Mouse (Mus musculus) testis, adult 2 months (tissue): ENCODE results near the gene Lbp. TPM values are rescaled to one million over a fixed set of nuclear protein-coding genes. Genes with fewer than 3 reads are reported as not detected.

Source experiments
- H3K27ac ChIP-seq: fragments of 200-500 bp; 2 replicates; pipeline ENCODE4 v1.5.1; 2012; ENCODE audit warnings: low read depth, low read length; ENCODE audit not compliant: control insufficient read depth, insufficient read depth
- H3K27me3 ChIP-seq: fragments of 200-500 bp; 2 replicates; pipeline ENCODE4 v1.6.1; 2012; ENCODE audit warnings: mild to moderate bottlenecking, low read length, moderate library complexity; ENCODE audit not compliant: control insufficient read depth, insufficient read depth
- H3K36me3 ChIP-seq: fragments of 200-500 bp; 2 replicates; pipeline ENCODE4 v1.6.1; 2012; ENCODE audit warnings: mild to moderate bottlenecking, low read length; ENCODE audit not compliant: control insufficient read depth, insufficient read depth
- H3K4me1 ChIP-seq: fragments of 200-500 bp; 2 replicates; pipeline ENCODE4 v1.6.1; 2012; ENCODE audit warnings: low read length; ENCODE audit not compliant: control insufficient read depth, insufficient read depth
- H3K4me3 ChIP-seq: fragments of 200-500 bp; 2 replicates; pipeline ENCODE4 v1.5.1; 2012; ENCODE audit warnings: low read depth, mild to moderate bottlenecking, low read length, moderate library complexity, mixed read lengths; ENCODE audit not compliant: control insufficient read depth
- CTCF ChIP-seq: fragments of 200-500 bp; IDR thresholded peaks from 2 replicates; pipeline ENCODE4 v1.5.1; 2012; ENCODE audit warnings: low read depth, mild to moderate bottlenecking, inconsistent platforms, low read length, moderate library complexity; ENCODE audit not compliant: control insufficient read depth, insufficient read depth, insufficient replicate concordance
- POLR2A ChIP-seq: fragments of 200-500 bp; IDR thresholded peaks from 2 replicates; pipeline ENCODE4 v1.6.1; 2012; ENCODE audit warnings: low read depth, mild to moderate bottlenecking, inconsistent platforms, low read length, moderate library complexity; ENCODE audit not compliant: control insufficient read depth
- polyA plus RNA-seq: library from polyadenylated mRNA; depleted of rRNA; stranded (reverse); fragments of >200 nt; gene quantifications from 2 replicates; pipeline ENCODE4 v1.2.3, GENCODE M21; 2012

The Lbp gene
- polyA plus RNA-seq, 1 experiment: 14.9 TPM

GRCm38 (mm10) chr2:158306696-158307049 is 380 bp downstream of the Lbp start:
- Histone ChIP-seq H3K4me3 (peak overlapping the region; percentile 21), H3K27ac (peak overlapping the region; percentile 50), H3K36me3 (no peaks in the 10 kb centered on the region), H3K4me1 (peaks cover 3% of the 10 kb centered on the region), H3K27me3 (no peaks in the 10 kb centered on the region)
- no peak for TF ChIP-seq CTCF
- TF ChIP-seq POLR2A: no peak

DNA sequence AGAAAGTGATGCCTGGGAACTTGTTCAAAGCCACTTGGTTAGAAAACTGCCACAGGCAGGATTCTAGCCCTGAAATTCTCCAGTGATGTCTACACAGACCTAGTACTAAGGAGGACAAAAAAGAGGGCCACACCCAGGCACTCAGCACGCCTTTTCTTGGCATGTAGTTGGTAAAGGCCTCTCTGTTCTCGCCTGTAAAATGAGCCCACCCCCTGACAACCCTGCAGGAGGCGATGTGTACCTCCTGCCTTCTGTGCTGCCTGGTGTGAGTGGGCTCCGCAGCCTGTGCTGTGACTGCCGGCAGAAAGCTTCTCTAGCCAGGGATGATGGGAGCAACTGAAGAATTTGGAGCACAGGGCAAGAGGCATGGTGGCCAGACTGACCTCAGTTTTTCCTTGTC is 2.0 kb downstream of the Lbp start:
- H3K4me1 ChIP-seq: peaks cover 3% of the 10 kb centered on the region
- H3K36me3 ChIP-seq: no peaks in the 10 kb centered on the region
- TF ChIP-seq POLR2A (no peak), CTCF (no peak)
- H3K27ac ChIP-seq: no peak overlapping the region
- H3K4me3 ChIP-seq: no peak overlapping the region
- H3K27me3 ChIP-seq: no peaks in the 10 kb centered on the region

- Histone ChIP-seq H3K27me3 (no peaks in the 10 kb centered on the region), H3K4me3 (no peak overlapping the region), H3K27ac (no peak overlapping the region), H3K36me3 (no peaks in the 10 kb centered on the region), H3K4me1 (no peaks in the 10 kb centered on the region; the same call in 1 of the 2 replicates)
- TF ChIP-seq CTCF (no peak), POLR2A (no peak)
Measured at GRCm38 (mm10) chr2:158313089-158313488, 6.8 kb downstream of the Lbp start.

- no peaks in the 10 kb centered on the region for H3K36me3 ChIP-seq
- H3K4me3 ChIP-seq: no peak overlapping the region
- TF ChIP-seq POLR2A (no peak), CTCF (peak; percentile 18; the same call in 1 of the 2 replicates)
- no peak overlapping the region for H3K27ac ChIP-seq
- H3K4me1 ChIP-seq: no peaks in the 10 kb centered on the region
- H3K27me3 ChIP-seq: no peaks in the 10 kb centered on the region
Measured at GRCm38 (mm10) chr2:158316371-158316770, 10.1 kb downstream of the Lbp start.

DNA sequence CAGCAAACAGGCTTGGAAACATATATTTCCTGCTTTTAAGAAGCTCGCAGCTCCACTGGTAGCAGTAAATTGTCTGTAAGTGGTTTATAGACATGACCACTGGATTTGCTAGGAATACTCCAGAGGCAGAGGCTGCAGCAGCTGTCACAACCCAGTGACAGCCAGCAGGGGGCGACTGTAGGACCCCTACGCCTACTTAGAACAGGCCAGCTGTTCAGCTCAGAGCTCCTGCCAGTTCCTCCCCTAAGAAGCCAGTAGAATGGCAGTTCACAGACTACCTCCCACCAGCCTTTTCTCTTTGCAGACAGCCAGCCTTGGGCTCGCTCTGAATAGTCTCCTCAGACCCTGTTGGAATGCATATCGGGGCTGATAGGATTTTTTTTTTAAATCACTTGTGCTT is 10.7 kb downstream of the Lbp start:
- no peak overlapping the region for H3K27ac ChIP-seq
- H3K4me1 ChIP-seq: no peaks in the 10 kb centered on the region
- TF ChIP-seq POLR2A: no peak
- peak; percentile 77; the same call in 1 of the 2 replicates for TF ChIP-seq CTCF
- no peaks in the 10 kb centered on the region for H3K36me3 ChIP-seq
- no peaks in the 10 kb centered on the region for H3K27me3 ChIP-seq
- no peak overlapping the region for H3K4me3 ChIP-seq

DNA sequence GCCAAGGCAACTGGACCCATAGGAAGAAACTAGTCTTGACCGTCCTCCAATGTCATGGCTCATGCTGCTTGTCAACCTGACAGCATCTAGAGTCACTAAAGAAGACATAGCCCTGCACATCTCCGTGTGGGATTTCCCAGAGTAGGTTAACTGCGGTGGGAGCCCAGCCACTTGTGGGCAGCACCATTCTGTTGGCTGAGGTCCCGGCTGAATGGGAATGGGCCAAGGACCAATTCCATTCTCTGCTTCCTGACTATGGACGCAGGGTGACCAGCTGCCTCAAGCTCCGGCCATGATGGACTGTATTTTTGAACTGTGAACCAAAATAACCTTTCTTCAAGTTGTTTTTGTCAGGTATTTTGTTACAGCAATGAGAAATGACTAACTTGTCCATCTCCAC is 15.3 kb downstream of the Lbp start:
- H3K27me3 ChIP-seq: no peaks in the 10 kb centered on the region
- TF ChIP-seq CTCF (no peak), POLR2A (no peak)
- H3K36me3 ChIP-seq: no peaks in the 10 kb centered on the region
- no peak overlapping the region for H3K4me3 ChIP-seq
- no peak overlapping the region for H3K27ac ChIP-seq
- H3K4me1 ChIP-seq: no peaks in the 10 kb centered on the region

GRCm38 (mm10) chr2:158322845-158323244 is 16.6 kb downstream of the Lbp start:
- H3K4me3 ChIP-seq: no peak overlapping the region
- no peak overlapping the region for H3K27ac ChIP-seq
- TF ChIP-seq POLR2A: no peak
- TF ChIP-seq CTCF: no peak
- H3K27me3 ChIP-seq: no peaks in the 10 kb centered on the region
- no peaks in the 10 kb centered on the region for H3K36me3 ChIP-seq
- no peaks in the 10 kb centered on the region for H3K4me1 ChIP-seq
